Mouse (Mus musculus): ENCODE data around the gene Nrp2. TPM values are rescaled to one million over a fixed set of nuclear protein-coding genes. Genes with fewer than 3 reads are reported as not detected.

The Nrp2 gene
- total RNA-seq, 1 experiment from 2014 or later, result 1.6 TPM

DNA sequence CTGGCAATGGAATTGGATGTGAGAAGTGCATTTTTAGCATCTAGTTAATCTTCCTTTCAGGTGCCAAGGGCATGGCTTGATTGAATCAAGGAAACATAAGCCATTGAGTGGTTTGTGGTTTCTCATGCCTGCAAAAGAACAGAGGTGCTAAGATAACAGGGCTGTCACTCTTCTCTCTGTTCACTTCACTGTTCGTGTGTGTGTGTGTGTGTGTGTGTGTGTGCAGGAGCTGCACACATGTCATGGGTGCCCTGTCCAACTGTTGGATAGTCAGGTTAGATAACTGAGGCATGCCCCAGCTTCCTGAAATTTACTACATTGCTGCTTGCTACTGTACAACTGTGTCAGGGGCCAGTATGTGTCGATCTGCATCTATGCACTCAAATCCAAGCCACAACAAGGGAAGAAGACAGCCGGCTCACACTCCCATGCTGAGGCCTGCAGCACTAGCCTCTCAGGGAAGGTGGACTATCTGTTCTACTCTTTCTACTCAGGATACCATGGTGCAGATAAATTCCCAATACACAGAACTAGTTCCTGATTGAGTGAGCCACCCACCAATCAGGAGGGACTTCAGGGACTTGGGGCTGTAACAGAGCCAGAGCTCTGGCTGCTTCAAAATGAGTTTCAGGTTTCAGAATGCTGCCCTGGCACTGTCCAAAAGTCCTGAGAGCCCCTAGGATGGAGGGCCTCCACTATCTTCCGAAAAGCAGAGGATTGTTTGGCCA is 126.8 kb downstream of the Nrp2 start:
- ATAC-seq (ENCODE audit: extremely low read depth, insufficient number of reproducible peaks, low FRiP score, poor library complexity, severe bottlenecking), result no peak

DNA sequence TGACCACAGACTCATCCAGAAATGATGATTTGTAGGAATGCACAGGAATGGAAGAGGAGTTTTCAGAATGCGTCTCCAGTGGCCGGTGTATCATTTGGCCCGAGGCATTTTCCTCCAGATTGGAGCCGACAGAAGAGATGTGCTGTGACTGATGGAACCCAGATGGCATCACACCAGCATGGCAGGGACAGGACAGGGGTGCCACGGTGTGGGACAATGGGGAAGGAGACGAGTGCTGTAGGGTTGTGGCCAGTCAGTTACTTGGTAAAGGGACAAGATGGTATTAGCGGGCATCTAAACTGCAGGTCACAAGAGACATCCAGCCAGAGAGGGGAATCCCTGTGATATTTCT is 127.3 kb downstream of the Nrp2 start:
- ATAC-seq (ENCODE audit: extremely low read depth, insufficient number of reproducible peaks, low FRiP score, poor library complexity, severe bottlenecking), result no peak

DNA sequence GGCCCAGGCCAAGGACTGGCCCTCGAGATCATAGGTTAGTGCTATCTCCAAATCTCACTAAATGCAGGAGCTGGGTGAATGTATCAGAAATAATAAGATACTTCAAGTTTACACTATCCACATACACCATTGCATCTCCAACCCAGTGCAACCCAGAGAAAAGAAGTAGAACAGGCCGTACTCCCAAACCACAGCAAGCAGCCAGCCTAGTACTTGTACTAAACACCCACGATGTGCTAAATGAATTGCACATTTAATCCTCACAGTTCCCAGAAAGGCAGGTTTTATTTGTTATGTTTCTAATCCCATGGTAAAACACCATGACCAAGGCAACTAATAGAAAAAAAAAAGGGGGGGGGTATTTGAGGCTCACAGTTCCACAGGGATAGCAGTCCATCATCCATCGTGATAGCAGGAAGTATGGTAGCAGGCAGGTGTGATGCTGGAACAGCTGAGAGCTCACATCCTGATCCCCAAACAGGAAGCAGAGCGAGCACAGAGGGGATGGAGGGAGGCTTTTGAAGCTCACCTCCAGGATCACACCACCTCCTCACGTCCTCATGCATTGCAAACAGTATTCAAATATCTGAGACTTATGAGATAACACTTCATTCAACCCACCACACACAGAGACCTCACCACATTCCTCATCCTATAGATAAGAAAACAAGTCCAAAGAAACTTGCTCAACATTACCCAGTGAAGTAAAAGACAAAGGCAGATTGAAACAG is 128.8 kb downstream of the Nrp2 start:
- no peak for ATAC-seq (ENCODE audit: extremely low read depth, insufficient number of reproducible peaks, low FRiP score, poor library complexity, severe bottlenecking)

DNA sequence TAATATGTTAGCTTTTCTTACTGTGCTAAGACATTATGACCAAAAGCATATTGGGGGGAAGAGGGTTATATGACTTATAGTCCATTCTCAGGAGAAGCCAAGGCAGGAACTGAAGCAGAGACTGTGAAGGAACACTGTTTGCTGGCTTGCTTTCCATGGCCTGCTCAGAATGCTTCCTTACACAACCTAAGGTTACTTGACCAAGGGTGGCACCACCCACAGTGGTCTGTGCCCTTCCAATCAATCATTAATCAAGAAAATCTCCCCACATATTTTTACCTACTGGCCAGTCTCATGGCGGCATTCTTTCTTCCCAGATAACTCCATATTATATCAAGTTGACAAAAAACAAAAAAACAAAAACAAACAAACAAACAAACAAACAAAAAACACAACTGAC is 130.3 kb downstream of the Nrp2 start:
- ATAC-seq (ENCODE audit: extremely low read depth, insufficient number of reproducible peaks, low FRiP score, poor library complexity, severe bottlenecking), result no peak

DNA sequence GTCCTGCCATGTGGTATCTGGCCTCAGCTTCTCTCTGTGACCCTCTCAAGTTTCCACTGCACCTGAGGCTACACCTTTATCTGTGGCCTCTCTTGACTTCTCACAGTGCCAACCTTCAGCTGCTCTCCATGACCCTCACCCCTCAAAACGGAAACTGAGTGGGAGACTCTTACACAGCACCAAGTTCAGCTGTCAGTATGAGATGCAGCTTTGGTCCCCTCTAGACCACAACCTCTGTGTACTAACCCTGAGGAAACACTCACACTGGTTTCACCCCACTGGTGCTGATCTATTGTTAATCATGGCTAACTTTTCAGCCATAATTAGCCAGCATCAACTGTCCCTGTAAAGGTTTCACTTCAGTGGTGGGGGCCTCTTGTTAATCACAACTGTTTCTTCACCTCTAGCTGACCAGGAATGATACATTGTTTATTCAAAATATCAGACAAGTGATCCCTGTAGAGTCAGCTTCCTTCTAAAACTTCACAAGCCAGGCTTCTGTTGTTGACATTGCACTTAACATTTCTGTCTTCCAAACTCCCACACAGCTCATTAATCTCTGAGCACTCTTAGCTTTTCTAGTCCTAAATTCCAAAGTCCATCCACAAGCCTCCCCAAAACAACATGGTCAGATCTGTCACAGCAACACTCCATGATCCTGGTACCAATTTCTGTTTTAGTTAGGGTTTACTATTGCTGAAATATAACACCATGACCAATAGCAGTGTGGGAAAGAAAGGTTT is 131.5 kb downstream of the Nrp2 start:
- no peak for ATAC-seq (ENCODE audit: extremely low read depth, insufficient number of reproducible peaks, low FRiP score, poor library complexity, severe bottlenecking)

DNA sequence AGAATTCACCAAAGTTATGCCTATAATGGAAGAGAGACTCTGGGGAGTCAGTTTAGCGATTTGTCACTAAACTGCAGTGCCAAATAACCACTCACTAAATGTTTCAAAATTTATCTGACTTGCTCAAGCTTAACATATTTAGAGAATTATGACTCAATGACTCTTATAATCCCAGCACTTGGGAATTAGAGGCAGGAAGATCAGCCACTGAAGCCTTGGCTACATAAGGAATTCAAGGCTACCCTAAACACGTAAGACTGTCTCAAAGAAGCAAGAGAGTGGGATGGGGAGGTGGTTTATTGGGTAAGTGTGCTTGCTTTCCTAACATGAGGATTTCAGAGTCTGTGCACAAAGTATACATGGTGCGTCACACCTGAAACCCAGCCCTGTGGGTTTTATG is 135.0 kb downstream of the Nrp2 start:
- no peak for ATAC-seq (ENCODE audit: extremely low read depth, insufficient number of reproducible peaks, low FRiP score, poor library complexity, severe bottlenecking)

DNA sequence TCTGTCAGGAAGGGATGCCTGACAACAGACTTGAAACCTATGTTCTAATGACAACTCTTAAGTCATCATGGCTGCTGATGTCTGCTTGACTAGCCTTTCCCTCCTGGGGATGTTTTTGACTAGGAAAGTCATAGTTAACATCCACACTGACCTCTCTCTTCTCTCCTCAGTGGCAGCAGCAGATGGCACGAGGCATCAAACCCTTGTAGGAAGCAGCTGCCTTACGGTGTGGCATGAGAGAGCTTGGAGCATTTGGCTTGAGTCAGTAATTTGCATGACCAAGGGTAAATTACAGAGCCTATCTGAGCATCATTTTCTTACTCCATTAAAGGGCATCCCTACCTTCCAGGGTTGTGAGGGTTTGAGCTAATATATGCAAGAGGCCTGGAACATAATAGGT is 135.5 kb downstream of the Nrp2 start:
- no peak for ATAC-seq (ENCODE audit: extremely low read depth, insufficient number of reproducible peaks, low FRiP score, poor library complexity, severe bottlenecking)

DNA sequence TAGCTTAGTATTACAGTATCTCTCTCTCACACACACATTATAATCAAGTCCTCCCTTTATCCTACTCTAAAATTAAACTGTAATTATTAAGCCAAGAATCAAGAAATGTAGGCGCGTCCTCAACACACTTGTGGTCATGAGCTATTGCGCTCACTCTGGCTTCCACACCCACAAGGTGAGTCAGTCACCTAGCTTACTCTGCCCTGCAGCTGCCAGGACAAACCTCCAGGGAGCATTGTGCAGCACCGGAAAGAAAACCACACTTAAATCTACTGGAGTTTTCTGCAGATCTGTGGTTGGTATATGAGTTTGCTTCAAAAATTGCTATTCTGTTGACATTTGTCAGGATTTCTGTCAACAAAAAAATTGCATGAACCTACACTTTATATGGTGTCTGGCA is 140.1 kb downstream of the Nrp2 start:
- no peak for ATAC-seq (ENCODE audit: extremely low read depth, insufficient number of reproducible peaks, low FRiP score, poor library complexity, severe bottlenecking)

DNA sequence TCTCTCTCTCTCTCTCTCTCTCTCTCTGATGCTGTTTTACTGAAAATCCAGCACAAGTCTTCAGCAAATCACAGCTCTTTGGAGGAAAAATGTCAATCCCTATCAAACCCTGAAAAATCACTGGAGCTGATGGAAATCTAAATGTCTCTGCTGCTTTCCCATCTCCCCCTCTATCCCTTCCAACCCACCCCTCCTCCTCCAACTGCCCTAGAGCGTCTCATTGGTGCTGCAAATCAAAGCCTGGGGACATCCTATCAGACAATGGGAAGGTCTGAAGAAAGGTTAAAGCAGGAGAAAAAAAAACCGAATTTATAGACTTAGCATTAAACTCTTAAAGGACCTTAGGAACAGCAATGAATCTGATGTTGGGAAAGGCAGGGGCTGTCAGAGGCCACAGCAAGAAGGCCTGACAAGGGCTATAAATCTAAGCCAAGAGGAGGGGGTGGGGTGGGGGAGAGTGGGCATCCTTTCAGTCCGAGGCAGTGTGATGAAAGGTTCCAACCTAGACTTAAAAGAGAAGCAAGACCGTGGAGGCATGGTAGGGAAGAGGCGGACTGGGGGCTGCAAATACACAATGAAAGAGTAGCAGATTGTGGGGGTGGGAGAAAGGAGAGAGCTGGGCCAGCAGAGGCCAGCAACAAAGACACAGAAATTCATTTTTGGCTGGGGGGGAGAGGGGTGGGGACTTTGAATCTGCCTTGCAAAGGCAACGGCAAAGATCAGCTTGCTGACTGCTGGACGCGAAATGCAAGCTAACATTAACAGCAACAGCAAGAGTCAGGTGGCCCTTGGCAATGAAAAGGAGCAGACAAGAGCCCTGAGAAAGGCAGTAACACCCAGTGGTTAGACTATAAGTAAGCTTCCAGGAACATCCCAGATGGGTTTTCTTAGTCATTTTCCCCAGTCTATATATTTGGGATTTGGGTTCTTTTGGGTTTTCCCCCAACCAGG is 148.2 kb downstream of the Nrp2 start:
- no peak for ATAC-seq (ENCODE audit: extremely low read depth, insufficient number of reproducible peaks, low FRiP score, poor library complexity, severe bottlenecking)

DNA sequence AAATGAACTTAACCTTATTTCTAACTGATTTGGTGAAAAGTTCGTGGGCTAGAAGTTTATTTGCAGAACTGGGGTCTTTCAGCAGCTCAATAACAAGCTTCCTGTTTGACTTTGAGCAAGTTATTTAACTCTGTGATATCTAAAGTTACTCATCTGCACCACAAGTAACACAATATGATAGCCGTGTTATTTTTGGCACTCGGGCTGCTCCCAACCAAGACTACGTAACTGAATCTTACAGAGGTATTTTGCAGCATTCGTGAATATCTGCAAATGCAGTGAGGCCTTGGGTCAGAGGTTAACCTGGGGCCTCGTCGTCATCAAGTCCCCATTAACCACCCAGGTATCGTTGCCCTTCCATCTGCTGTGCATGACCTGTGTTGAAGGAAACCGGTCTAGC is 150.3 kb downstream of the Nrp2 start:
- no peak for ATAC-seq (ENCODE audit: extremely low read depth, insufficient number of reproducible peaks, low FRiP score, poor library complexity, severe bottlenecking)

DNA sequence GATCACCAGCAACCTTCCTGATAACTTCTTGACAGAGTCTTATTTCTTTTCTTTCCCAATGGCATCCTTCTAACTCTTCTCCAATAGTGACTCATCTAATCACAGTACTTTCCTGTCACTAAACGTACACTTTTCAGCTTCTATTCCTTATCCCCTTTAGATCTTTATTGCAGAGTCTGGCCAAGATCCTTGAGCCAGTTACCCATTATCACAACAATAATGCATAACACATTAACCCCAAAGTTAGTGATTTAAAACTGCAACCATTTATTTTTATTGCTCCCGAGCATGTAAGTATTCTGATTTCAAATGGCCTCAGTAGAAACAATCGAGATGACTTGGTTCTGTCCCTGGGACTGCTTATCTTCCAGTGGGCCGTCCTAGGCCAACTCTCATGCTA is 150.9 kb downstream of the Nrp2 start:
- ATAC-seq (ENCODE audit: extremely low read depth, insufficient number of reproducible peaks, low FRiP score, poor library complexity, severe bottlenecking), result no peak

DNA sequence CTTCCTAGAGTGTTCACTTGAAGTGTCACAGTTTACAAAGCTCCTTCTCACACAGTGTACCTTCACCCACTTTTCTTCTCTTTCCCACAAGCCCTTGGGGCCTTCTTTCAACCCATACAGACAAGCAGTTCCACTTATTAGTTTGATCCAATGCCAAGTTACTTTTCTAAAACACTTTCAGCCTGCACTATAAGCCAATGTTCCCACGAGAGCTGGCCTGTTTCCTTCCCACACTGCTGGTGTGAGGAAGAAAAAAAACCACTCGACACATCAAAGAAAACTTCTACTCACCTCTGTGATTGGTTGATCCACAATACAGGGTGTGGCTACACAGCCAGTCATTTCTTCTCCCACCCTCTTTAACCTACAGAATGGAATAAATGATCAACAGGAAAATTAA is 156.0 kb downstream of the Nrp2 start:
- ATAC-seq (ENCODE audit: extremely low read depth, insufficient number of reproducible peaks, low FRiP score, poor library complexity, severe bottlenecking), result no peak

DNA sequence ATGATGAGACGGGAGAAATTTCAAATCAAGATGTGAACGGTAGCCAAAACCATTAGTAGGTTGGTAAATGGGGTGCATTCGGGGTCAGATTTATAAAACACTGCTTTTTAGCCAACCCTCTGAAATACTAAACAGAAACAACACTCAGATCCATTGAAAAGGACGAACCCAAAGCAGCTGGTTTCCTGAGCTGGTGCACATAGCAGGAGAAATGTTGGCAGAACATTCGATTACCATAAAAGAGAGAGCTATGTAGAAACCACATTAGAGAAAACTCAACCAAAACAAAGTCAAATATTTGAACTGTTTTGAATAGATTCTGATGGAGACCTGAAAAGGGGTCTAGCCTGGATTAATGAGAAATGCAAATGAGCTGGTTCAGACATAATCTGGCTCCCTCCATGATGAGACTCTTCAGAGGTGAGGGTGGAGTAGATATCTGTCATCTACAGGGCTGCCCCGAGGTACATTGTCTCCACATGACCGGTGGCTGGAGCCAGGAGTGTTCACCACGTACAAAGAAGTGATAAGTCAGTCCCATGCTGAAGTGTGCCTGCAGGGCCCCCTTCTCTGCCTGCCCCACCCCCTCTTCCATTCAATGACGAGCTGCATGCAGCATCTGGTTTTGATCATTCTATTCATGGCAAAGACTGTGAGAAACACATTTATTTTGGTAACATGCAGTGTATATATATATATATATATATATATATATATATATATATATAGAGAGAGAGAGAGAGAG is 156.6 kb downstream of the Nrp2 start:
- no peak for ATAC-seq (ENCODE audit: extremely low read depth, insufficient number of reproducible peaks, low FRiP score, poor library complexity, severe bottlenecking)

DNA sequence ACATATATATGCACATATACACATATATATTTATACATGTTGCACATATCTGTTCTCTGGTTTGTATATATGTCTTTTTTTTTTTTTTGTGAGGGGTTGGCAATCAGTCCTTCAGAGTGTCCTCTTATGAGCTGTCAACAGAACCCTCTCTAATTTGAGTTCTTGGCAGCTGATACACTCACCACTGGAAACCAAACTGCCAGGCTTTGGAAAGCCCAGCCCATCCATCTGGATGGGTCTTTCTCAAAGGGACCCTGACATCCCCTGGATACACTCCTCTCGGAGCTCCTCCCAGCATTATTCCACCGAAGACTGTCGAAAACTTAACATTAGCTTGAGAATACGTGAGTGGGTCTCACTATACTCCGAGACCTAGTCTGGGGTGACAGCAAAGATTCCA is 157.2 kb downstream of the Nrp2 start:
- ATAC-seq (ENCODE audit: extremely low read depth, insufficient number of reproducible peaks, low FRiP score, poor library complexity, severe bottlenecking), result no peak

DNA sequence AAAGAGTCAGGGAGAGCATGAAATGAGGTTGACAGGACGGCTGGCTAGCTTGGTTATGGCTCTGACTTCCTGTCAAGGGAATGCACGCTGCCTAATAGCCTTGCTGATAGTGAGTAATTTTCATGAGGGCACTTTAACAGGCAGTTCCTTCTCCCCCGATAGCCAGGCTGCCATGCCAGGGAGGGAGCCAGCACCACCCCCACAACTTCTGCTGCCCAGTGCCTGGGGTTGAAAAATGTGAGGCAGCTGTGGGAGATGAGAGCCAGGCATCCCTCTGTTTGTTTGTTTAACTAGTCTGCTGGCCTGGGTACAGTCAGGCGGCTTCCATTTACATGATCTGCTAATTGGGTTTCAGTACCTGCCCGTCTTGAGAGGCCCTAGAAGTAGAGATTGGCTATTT is 157.7 kb downstream of the Nrp2 start:
- ATAC-seq (ENCODE audit: extremely low read depth, insufficient number of reproducible peaks, low FRiP score, poor library complexity, severe bottlenecking), result no peak

Data from neutrophil, adult 5-6 weeks (primary cell).